Mouse (Mus musculus): ENCODE measurements around the gene Top3b.
"Not testable (repeated sequence)": the region's sequence is repeated elsewhere in the genome, so short reads cannot be mapped to it uniquely, and the experiment has no call there.

Top3b gene

GRCm38 (mm10) chr16:16870617-16871331 is at the start of gene Top3b, which contains the start of gene Vpreb1:
Gene Top3b (plus strand): TSS chr16:16870736.
Gene Vpreb1 (minus strand): TSS chr16:16870843.
- DNase-seq (ENCODE audit: low read depth, low spot score), result peak; percentile 93

DNA sequence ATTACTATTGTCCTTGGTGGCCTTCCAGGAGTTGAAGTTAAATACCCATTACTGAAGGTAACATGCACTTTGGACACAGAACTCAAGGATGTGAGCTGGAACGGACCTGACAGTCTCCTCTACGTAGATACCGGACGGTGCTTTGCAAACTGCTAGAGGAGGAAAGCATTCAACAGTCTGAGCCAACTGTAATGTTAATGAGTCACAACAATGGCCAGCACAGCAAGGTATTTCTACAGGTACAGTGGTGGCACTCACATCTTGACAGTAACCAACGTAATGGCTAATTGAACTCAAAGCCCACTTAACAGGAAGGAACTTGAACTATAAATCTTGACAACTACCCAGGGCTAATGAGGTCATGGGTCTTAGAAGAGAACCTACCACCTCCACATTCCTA is 45.1 kb upstream of the Top3b start:
- no peak for DNase-seq (ENCODE audit: low read depth, low spot score)

DNA sequence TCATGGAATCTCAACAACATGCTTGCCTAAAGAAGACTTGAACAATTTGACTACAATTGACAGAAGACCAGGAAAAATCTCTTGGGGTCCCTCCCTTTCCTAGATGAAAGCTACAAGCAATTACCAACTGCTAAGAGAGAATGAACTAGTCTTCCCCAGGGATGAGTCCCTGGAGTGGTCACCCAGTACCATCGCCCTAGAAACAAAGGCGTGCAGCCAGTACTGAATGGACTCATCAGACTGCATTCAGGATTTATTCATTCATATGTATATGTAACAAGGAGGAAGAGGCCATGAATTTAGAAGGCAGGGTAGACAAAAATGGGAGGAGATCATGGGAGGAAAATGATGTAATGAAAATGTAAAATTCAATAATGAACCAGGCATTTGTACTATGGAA is 44.3 kb upstream of the Top3b start:
- no peak for DNase-seq (ENCODE audit: low read depth, low spot score)

DNA sequence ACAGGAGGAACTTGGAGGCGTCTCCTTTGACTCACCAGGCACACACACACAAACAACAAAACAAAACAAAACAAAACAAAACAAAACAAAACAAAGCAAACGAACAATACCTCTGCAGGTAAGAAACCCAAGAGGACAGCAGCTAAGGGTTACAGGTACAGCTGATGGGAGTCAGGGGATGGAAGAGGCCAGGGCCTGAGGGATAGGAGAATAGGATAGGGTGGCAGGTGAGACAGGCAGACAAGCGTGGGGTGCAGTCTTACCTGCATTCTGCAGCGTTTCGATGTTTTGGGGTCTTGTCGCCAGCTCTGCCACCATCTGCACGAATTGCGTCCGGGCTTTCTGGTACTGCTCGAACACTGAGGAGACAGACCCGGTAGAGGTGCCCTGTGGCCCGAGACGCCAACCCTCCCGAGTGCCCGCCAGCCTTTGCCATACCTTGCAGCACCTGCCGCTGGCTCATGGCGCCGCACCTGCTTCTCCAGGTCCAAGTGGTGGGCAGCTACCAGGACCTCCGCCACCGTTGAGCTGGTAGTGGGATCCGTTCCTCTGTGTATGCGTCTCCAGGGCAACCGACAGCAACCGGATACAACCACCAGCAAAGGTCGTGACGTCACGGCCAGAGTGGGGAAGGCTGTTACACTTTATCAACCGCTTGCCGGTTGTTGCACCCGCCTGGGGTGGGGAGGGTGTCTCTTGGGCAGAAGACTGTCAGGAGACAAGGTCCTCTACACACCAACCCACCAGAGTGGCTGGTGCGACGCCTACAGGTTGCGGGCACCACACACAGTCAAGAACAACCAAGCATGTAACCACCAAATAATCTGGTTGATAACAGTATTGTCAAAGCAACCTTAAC is 41.5 kb upstream of the Top3b start, which contains the start of gene Spag6l:
Gene Spag6l (minus strand): TSS at position 700 of the 859 bp plus-strand sequence.
- DNase-seq (ENCODE audit: low read depth, low spot score), result peak; percentile 61

- DNase-seq (ENCODE audit: low read depth, low spot score), result no peak
Observed at GRCm38 (mm10) chr16:16829671-16830070, 40.9 kb upstream of the Top3b start.

DNA sequence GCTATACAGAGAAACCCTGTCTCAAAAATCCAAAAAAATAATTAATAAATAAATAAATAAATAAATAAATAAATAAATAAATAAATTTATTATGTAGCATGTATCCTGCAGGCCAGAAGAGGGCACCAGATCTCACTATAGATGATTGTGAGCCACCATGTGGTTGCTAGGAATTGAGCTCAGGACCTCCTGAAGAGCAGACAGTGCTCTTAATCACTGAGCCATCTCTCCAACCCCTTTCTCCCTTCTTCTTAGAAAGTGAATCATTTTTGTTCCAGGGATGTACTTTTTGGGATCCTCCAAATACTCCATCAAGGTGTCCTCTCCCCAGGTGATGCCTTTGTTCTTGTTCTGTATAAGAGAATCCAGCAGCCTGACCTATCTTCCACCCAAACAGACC is 21.3 kb upstream of the Top3b start:
- no peak for DNase-seq (ENCODE audit: low read depth, low spot score)

- no peak for DNase-seq (ENCODE audit: low read depth, low spot score)
Observed at GRCm38 (mm10) chr16:16852411-16852810, 18.1 kb upstream of the Top3b start.

DNA sequence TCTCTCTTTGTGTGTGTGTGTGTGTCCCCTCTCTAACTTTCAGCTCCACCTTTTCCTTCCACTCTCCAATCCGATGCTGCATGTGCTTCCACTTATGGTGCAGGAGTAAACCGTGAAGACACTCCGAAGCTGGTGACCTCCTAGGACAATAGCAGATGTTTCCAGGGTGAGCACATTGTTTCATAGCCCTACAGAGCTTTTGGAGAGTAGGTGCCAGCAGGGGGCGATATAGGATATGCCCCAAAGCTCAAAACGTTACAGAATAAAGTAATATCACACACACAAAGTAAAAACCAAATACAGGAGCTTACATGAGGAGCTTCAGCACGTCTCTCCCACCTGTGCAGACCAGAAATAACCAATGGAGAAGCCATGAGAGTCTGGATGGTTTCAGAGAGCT is 15.7 kb upstream of the Top3b start:
- DNase-seq (ENCODE audit: low read depth, low spot score), result no peak

DNA sequence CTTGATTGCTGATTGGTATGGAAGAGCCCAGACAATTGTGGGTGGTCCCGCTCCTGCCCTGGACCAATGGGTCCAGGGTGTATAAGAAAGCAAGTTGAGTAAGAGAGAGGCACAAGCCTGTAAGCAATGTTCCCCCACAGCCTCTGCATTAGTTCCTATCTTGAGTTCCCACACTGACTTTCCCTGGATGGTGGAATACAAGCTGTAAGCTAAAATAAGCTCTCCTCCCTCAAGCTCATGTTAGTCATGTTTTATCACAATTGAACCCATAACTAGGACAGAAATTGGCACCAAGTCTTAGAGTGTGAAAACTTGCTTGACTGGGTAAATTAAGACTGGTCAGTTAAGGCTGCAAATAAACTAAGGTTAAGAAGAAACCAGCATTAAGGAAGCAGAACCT is 15.0 kb upstream of the Top3b start:
- DNase-seq (ENCODE audit: low read depth, low spot score), result no peak

DNA sequence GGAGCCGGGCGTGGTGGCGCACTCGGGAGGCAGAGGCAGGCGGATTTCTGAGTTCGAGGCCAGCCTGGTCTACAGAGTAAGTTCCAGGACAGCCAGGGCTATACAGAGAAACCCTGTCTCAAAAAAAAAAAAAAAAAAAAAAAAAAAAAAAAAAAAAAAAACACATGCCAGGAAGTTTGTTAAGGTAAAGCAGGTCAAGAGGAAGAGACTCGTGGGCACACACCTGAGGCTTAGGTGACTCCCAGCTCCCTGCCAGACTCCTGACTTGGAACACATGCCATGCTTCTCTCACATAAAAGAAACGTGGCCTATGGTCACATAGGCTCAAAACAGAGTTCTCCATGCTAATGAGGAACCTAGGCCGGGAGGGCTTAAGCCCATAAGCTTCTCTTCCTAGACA is 14.5 kb upstream of the Top3b start:
- not testable (repeated sequence) for DNase-seq (ENCODE audit: low read depth, low spot score)

DNA sequence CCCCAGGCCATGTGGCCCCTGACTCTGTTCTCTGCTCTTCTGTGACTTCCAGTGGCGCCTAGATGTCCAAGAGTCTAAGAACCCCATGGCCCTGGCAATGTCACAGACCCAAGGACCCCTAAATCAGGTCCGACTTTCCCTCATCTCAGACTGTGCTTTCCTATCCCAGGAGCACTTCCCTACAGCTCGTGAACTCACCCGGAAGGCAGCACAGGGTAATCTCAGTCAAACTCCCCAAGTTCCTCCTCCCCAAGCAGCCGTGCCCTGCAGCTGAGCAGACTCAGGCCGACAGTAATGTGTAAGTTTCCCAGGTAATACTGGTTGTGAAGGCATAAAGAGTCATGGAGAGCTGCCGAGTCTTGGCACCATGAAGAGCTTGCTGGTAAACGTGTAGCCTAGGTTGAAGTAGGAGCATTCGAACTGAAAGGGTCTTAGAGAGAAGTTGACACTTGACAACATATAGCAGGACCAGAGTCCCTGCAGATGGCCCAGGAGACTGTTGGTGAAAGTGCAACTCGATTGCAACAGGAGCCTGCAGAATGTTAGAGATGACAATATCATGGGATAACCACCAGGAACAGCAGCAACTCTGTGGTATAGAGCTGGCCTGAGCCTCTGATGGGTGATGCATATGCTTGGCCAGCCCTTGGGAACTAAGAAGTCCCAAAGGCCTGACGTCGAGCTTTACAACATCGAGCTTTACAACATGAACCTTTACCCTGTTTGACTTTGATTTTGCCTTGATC is 13.6 kb upstream of the Top3b start:
- no peak for DNase-seq (ENCODE audit: low read depth, low spot score)

DNA sequence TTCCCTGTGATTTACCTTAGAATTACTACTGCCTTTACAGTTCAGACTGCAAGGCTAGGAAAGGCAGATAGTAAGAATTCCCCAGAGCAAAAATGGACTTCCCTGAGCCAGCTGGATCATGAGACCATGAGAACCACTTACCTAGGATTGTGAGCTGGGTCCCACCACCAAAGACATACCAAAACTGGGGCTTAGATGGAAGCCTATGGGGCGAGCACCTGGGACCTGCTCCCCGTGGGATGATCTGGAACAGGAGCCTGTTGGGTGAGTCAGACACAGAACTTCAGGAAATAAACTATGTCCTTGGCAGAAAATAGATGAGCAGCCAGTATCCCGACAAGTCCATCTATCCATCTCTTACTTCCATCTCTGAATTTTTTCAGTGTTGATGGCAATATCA is 8.2 kb upstream of the Top3b start:
- no peak for DNase-seq (ENCODE audit: low read depth, low spot score)

DNA sequence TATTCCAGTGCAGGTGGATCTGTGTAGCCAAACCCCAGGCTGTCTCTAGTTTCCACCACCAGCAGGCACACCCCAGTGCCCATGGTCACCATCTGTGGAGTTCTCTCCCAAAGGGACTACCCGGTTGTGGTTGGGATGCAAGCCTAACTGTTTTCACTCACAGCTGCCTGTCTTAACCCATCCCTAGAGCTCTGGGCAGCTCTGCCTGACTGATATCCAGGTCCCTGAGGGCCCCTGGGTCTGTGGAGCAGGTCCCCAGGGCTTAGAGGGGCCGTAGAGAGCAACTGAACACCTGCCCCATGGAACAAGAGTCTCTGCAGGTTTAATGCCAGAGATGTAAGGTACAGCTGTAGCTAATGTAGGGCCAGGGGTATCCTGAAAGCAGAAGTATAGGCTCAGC is 6.6 kb upstream of the Top3b start, which contains the start of gene Igll1:
Gene Igll1 (minus strand): TSS at position 8 of the 400 bp plus-strand sequence.
- no peak for DNase-seq (ENCODE audit: low read depth, low spot score)

GRCm38 (mm10) chr16:16865217-16865616 is 5.3 kb upstream of the Top3b start:
- no peak for DNase-seq (ENCODE audit: low read depth, low spot score)

- no peak for DNase-seq (ENCODE audit: low read depth, low spot score)
Observed at GRCm38 (mm10) chr16:16865696-16866561, 4.6 kb upstream of the Top3b start.

GRCm38 (mm10) chr16:16870241-16870616 is 307 bp upstream of the Top3b start:
- no peak for DNase-seq (ENCODE audit: low read depth, low spot score)

- DNase-seq (ENCODE audit: low read depth, low spot score), result no peak
Observed at GRCm38 (mm10) chr16:16879025-16879424, 8.5 kb downstream of the Top3b start.

DNA sequence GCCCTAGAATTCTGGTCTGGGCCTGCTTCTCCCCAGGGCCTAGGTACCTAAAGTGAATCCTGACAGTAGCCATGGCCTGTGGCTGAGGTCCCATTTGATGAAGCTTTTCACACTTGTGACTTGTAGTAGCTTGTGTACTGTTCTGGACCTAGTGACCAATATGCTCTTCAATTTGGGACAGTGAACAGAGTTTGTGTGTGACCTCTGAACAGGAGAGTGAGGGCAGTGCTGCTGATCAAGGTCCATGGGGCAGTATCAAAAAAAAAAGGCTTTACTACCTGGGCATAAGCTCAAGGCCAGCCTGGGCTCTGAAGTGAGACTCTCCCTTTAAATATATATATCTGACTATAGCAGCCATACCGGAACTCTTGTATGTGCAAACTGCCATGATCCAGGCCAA is 17.8 kb downstream of the Top3b start:
- DNase-seq (ENCODE audit: low read depth, low spot score), result no peak

- no peak for DNase-seq (ENCODE audit: low read depth, low spot score)
Observed at GRCm38 (mm10) chr16:16892366-16892765, 21.8 kb downstream of the Top3b start.

DNA sequence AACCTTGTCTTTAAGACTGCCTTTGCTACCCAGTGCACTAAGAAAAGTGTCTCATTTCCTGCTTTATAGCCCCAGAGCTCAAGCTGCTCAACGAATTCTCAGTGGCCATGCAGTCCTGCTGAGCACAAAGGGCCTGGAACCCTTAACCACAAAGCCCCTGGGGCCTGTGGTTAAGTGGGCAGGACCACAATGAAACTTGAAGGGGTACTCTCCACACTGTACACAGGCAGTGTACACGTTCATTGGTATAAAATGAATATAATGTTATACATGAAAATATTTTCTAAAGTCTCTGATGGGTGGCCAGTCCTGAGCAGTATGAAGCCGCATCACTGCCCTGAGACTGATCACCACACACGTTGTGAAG is 25.5 kb downstream of the Top3b start:
- no peak for DNase-seq (ENCODE audit: low read depth, low spot score)

- DNase-seq (ENCODE audit: low read depth, low spot score), result peak; percentile 85
Observed at GRCm38 (mm10) chr16:16896382-16897055, 26.0 kb downstream of the Top3b start, which contains the start of gene Ppm1f. Gene Ppm1f (plus strand): TSS chr16:16896469.

All from embryo, embryonic 11.5 days (tissue).